Mouse (Mus musculus) liver, embryonic 15.5 days (tissue): Measurements from ENCODE around the gene Cdc14b. TPM values are rescaled to one million over a fixed set of nuclear protein-coding genes. Genes with fewer than 3 reads are reported as not detected.

ENCODE experiments used
- ATAC-seq: fragments of 200-750 bp; cut with Nextera tagmentation; 2 replicates; pipeline ENCODE4 v1.8.0; 2017; ENCODE audit warnings: moderate number of reproducible peaks, mild to moderate bottlenecking, moderate library complexity; ENCODE audit not compliant: insufficient read depth
- H3K27ac ChIP-seq: fragments of 300-500 bp; sonication (generic); replicated peaks from 2 replicates; pipeline ENCODE4 v1.5.1; 2015; ENCODE audit warnings: mild to moderate bottlenecking, inconsistent platforms
- H3K27me3 ChIP-seq: fragments of 300-500 bp; sonication (generic); 2 replicates; pipeline ENCODE4 v1.6.1; 2015; ENCODE audit warnings: mild to moderate bottlenecking, inconsistent platforms
- H3K36me3 ChIP-seq: fragments of 300-500 bp; sonication (generic); replicated peaks from 2 replicates; pipeline ENCODE4 v1.6.1; 2015; ENCODE audit warnings: moderate library complexity, mild to moderate bottlenecking, inconsistent platforms
- H3K4me1 ChIP-seq: fragments of 300-500 bp; sonication (generic); replicated peaks from 2 replicates; pipeline ENCODE4 v1.6.1; 2015; ENCODE audit warnings: inconsistent platforms
- H3K4me2 ChIP-seq: fragments of 300-500 bp; sonication (generic); 2 replicates; pipeline ENCODE4 v1.6.1; 2015; ENCODE audit warnings: moderate library complexity, mild to moderate bottlenecking, inconsistent platforms
- H3K4me3 ChIP-seq: fragments of 300-500 bp; sonication (generic); replicated peaks from 2 replicates; pipeline ENCODE4 v1.5.1; 2015; ENCODE audit warnings: mild to moderate bottlenecking, inconsistent platforms
- H3K9ac ChIP-seq: fragments of 300-500 bp; sonication (generic); 2 replicates; pipeline ENCODE4 v1.6.1; 2015; ENCODE audit warnings: moderate library complexity, mild to moderate bottlenecking, inconsistent platforms
- H3K9me3 ChIP-seq: fragments of 300-500 bp; sonication (generic); replicated peaks from 2 replicates; pipeline ENCODE4 v1.6.1; 2016; ENCODE audit warnings: inconsistent platforms
- WGBS: fragments of 180-500 bp; shearing (Covaris S2); methylation state at CpG from one replicate; pipeline ENCODE4 v1.1.7; 2015; ENCODE audit warnings: mixed read lengths; ENCODE audit not compliant: insufficient replicate concordance; 5-methylcytosine and 5-hydroxymethylcytosine counted together
- polyA plus RNA-seq: library from polyadenylated mRNA; unstranded; fragments of >200 nt; fragmentation: Nextera tagmentation; extraction: Ambion mirVana; gene quantifications from 2 replicates; pipeline ENCODE4 v1.2.1, GENCODE M21; 2015

The Cdc14b gene
- polyA plus RNA-seq, 1 experiment from 2014 or later = 8.6 TPM

- Histone ChIP-seq H3K36me3 (no peaks in the 10 kb centered on the region), H3K4me3 (no peak overlapping the region), H3K4me1 (peaks cover 31% of the 10 kb centered on the region), H3K27me3 (no peaks in the 10 kb centered on the region), H3K9ac (no peak overlapping the region), H3K27ac (no peak overlapping the region), H3K4me2 (no peak overlapping the region), H3K9me3 (no peaks in the 10 kb centered on the region)
- no peak for ATAC-seq
- WGBS = 31% methylated on average over 5 of the region's 5 CpGs
These were observed 22.9 kb downstream of the Cdc14b start for GRCm38 (mm10) chr13:64252147-64252546.

GRCm38 (mm10) chr13:64250363-64250762 is 24.7 kb downstream of the Cdc14b start:
- H3K27me3 ChIP-seq = no peaks in the 10 kb centered on the region
- peaks cover 31% of the 10 kb centered on the region for H3K4me1 ChIP-seq
- no peak overlapping the region for H3K4me3 ChIP-seq
- WGBS = 3% methylated on average over 1 of the region's 1 CpGs
- no peaks in the 10 kb centered on the region for H3K36me3 ChIP-seq
- no peak overlapping the region for H3K9ac ChIP-seq
- no peak overlapping the region for H3K27ac ChIP-seq
- no peak overlapping the region; the same call in 1 of the 2 replicates for H3K4me2 ChIP-seq
- no peak for ATAC-seq
- H3K9me3 ChIP-seq = no peaks in the 10 kb centered on the region

- 3% methylated on average over 22 of the region's 22 CpGs for WGBS
- Histone ChIP-seq H3K4me1 (peaks cover 31% of the 10 kb centered on the region), H3K4me2 (peak overlapping the region; percentile 95), H3K36me3 (no peaks in the 10 kb centered on the region), H3K27ac (peak overlapping the region; percentile 81), H3K9ac (peak overlapping the region; percentile 56), H3K4me3 (peak overlapping the region; percentile 69), H3K9me3 (no peaks in the 10 kb centered on the region), H3K27me3 (no peaks in the 10 kb centered on the region)
- ATAC-seq = peak; percentile 82
These were observed 26.1 kb downstream of the Cdc14b start for GRCm38 (mm10) chr13:64248775-64249524.

- H3K4me1 ChIP-seq = peaks cover 31% of the 10 kb centered on the region
- H3K27ac ChIP-seq = peak overlapping the region; percentile 81
- H3K4me3 ChIP-seq = peak overlapping the region; percentile 69
- under 1% methylated on average over 24 of the region's 24 CpGs for WGBS
- peak overlapping the region; percentile 95 for H3K4me2 ChIP-seq
- H3K9me3 ChIP-seq = no peaks in the 10 kb centered on the region
- no peaks in the 10 kb centered on the region for H3K36me3 ChIP-seq
- H3K27me3 ChIP-seq = no peaks in the 10 kb centered on the region
- H3K9ac ChIP-seq = peak overlapping the region; percentile 56
- peak; percentile 93 for ATAC-seq
These were observed 26.8 kb downstream of the Cdc14b start for GRCm38 (mm10) chr13:64248161-64248774.

- Histone ChIP-seq H3K4me3 (no peak overlapping the region), H3K4me2 (no peak overlapping the region), H3K9me3 (no peaks in the 10 kb centered on the region), H3K36me3 (no peaks in the 10 kb centered on the region), H3K27me3 (no peaks in the 10 kb centered on the region), H3K27ac (no peak overlapping the region), H3K9ac (no peak overlapping the region), H3K4me1 (peaks cover 24% of the 10 kb centered on the region)
- no peak for ATAC-seq
- 71% methylated on average over 12 of the region's 12 CpGs for WGBS
These were observed 29.0 kb downstream of the Cdc14b start for GRCm38 (mm10) chr13:64246106-64246505.

- ATAC-seq = no peak
These were observed 30.3 kb downstream of the Cdc14b start for GRCm38 (mm10) chr13:64244685-64245261.

GRCm38 (mm10) chr13:64242721-64243120 is 32.4 kb downstream of the Cdc14b start:
- H3K9me3 ChIP-seq = no peaks in the 10 kb centered on the region
- no peak for ATAC-seq
- peaks cover 10% of the 10 kb centered on the region for H3K4me1 ChIP-seq
- H3K27ac ChIP-seq = no peak overlapping the region
- H3K27me3 ChIP-seq = no peaks in the 10 kb centered on the region
- H3K9ac ChIP-seq = no peak overlapping the region
- no peak overlapping the region for H3K4me3 ChIP-seq
- H3K36me3 ChIP-seq = no peaks in the 10 kb centered on the region
- no peak overlapping the region for H3K4me2 ChIP-seq

More at GRCm38 (mm10) chr13:64244685-64245261, 30.3 kb downstream of the Cdc14b start:
- H3K4me2 ChIP-seq = no peak overlapping the region
- H3K4me1 ChIP-seq = peaks cover 22% of the 10 kb centered on the region
- 73% methylated on average over 4 of the region's 4 CpGs for WGBS
- no peak overlapping the region for H3K27ac ChIP-seq
- no peak overlapping the region for H3K9ac ChIP-seq
- H3K4me3 ChIP-seq = no peak overlapping the region
- H3K27me3 ChIP-seq = no peaks in the 10 kb centered on the region
- H3K9me3 ChIP-seq = no peaks in the 10 kb centered on the region
- H3K36me3 ChIP-seq = no peaks in the 10 kb centered on the region

GRCm38 (mm10) chr13:64240626-64241025 is 34.5 kb downstream of the Cdc14b start:
- Histone ChIP-seq H3K4me1 (peaks cover 25% of the 10 kb centered on the region), H3K27ac (no peak overlapping the region), H3K36me3 (no peaks in the 10 kb centered on the region), H3K4me2 (no peak overlapping the region), H3K9ac (no peak overlapping the region), H3K9me3 (no peaks in the 10 kb centered on the region), H3K27me3 (no peaks in the 10 kb centered on the region), H3K4me3 (no peak overlapping the region)
- WGBS = 63% methylated on average over 7 of the region's 7 CpGs
- no peak for ATAC-seq

GRCm38 (mm10) chr13:64237681-64238157 is 37.4 kb downstream of the Cdc14b start:
- Histone ChIP-seq H3K36me3 (no peaks in the 10 kb centered on the region), H3K9ac (no peak overlapping the region), H3K27ac (peak overlapping the region; percentile 64), H3K4me3 (no peak overlapping the region), H3K4me1 (peaks cover 33% of the 10 kb centered on the region), H3K4me2 (no peak overlapping the region), H3K27me3 (no peaks in the 10 kb centered on the region), H3K9me3 (no peaks in the 10 kb centered on the region)
- ATAC-seq = peak; percentile 33; the same call in 1 of the 2 replicates

GRCm38 (mm10) chr13:64237000-64237680 is 38.0 kb downstream of the Cdc14b start:
- WGBS = 34% methylated on average over 4 of the region's 4 CpGs
- Histone ChIP-seq H3K27ac (peak overlapping the region; percentile 64), H3K27me3 (no peaks in the 10 kb centered on the region), H3K4me2 (no peak overlapping the region), H3K4me3 (no peak overlapping the region), H3K36me3 (no peaks in the 10 kb centered on the region), H3K9me3 (no peaks in the 10 kb centered on the region), H3K9ac (no peak overlapping the region), H3K4me1 (peaks cover 33% of the 10 kb centered on the region)
- peak; percentile 62 for ATAC-seq

GRCm38 (mm10) chr13:64235777-64236176 is 39.3 kb downstream of the Cdc14b start:
- Histone ChIP-seq H3K4me2 (no peak overlapping the region), H3K27ac (no peak overlapping the region), H3K9ac (no peak overlapping the region), H3K27me3 (no peaks in the 10 kb centered on the region), H3K9me3 (no peaks in the 10 kb centered on the region), H3K4me1 (peaks cover 28% of the 10 kb centered on the region), H3K4me3 (no peak overlapping the region), H3K36me3 (no peaks in the 10 kb centered on the region)
- 46% methylated on average over 3 of the region's 3 CpGs for WGBS
- ATAC-seq = no peak
